Mouse (Mus musculus) liver, embryonic 11.5 days (tissue): Measurements from ENCODE around the gene H1f0. TPM values are rescaled to one million over a fixed set of nuclear protein-coding genes. Genes with fewer than 3 reads are reported as not detected.
"Not testable (repeated sequence)": the region's sequence is repeated elsewhere in the genome, so short reads cannot be mapped to it uniquely, and the experiment has no call there.

Experiments
- ATAC-seq: fragments of 200-750 bp; cut with Nextera tagmentation; replicated peaks from 2 replicates; pipeline ENCODE4 v1.8.0; 2017; ENCODE audit warnings: moderate number of reproducible peaks, mild to moderate bottlenecking, moderate TSS enrichment, moderate library complexity; ENCODE audit not compliant: low FRiP score
- DNase-seq: peaks from one replicate; pipeline ENCODE4 v3.0.0-alpha.2; 2017; ENCODE audit warnings: low spot score
- H3K27ac ChIP-seq: fragments of 300-500 bp; sonication (generic); 2 replicates; pipeline ENCODE4 v1.5.1; 2014; ENCODE audit warnings: mild to moderate bottlenecking, low read depth, low read length, control low read depth
- H3K27me3 ChIP-seq: fragments of 300-500 bp; sonication (generic); replicated peaks from 2 replicates; pipeline ENCODE4 v1.6.1; 2014; ENCODE audit warnings: low read length, mixed read lengths; ENCODE audit not compliant: control insufficient read depth, insufficient read depth
- H3K36me3 ChIP-seq: fragments of 300-500 bp; sonication (generic); 2 replicates; pipeline ENCODE4 v1.6.1; 2014; ENCODE audit warnings: mild to moderate bottlenecking, low read length, moderate library complexity, mixed read lengths; ENCODE audit not compliant: control insufficient read depth, insufficient read depth
- H3K4me1 ChIP-seq: fragments of 300-500 bp; sonication (generic); replicated peaks from 2 replicates; pipeline ENCODE4 v1.6.1; 2014; ENCODE audit warnings: low read length, mixed read lengths; ENCODE audit not compliant: control insufficient read depth, insufficient read depth
- H3K4me2 ChIP-seq: fragments of 300-500 bp; sonication (generic); 2 replicates; pipeline ENCODE4 v1.6.1; 2014; ENCODE audit warnings: mild to moderate bottlenecking, control low read depth, moderate library complexity
- H3K4me3 ChIP-seq: fragments of 300-500 bp; sonication (generic); 2 replicates; pipeline ENCODE4 v1.5.1; 2014; ENCODE audit warnings: low read depth, low read length, control low read depth
- H3K9ac ChIP-seq: fragments of 300-500 bp; sonication (generic); 2 replicates; pipeline ENCODE4 v1.6.1; 2014; ENCODE audit warnings: low read depth, low read length, control low read depth
- H3K9me3 ChIP-seq: fragments of 300-500 bp; sonication (generic); 2 replicates; pipeline ENCODE4 v1.6.1; 2016; ENCODE audit warnings: low read length, inconsistent platforms, mixed read lengths; ENCODE audit not compliant: control insufficient read depth
- WGBS: fragments of 180-500 bp; shearing (Covaris S2); extraction: QIAGEN DNeasy Blood & Tissue Kit; methylation state at CpG from one replicate; pipeline ENCODE4 v1.1.7; 2014; 5-methylcytosine and 5-hydroxymethylcytosine counted together
- polyA plus RNA-seq: library from polyadenylated mRNA; unstranded; fragments of >200 nt; fragmentation: Nextera tagmentation; extraction: Ambion mirVana; gene quantifications from 2 replicates; pipeline ENCODE4 v1.2.1, GENCODE M21; 2014

The H1f0 gene
- polyA plus RNA-seq, 1 experiment from 2014 or later, result 124 TPM

- Histone ChIP-seq H3K27ac (no peak overlapping the region), H3K27me3 (no peaks in the 10 kb centered on the region), H3K9me3 (no peaks in the 10 kb centered on the region), H3K4me3 (no peak overlapping the region), H3K36me3 (peaks cover 31% of the 10 kb centered on the region), H3K4me2 (no peak overlapping the region), H3K4me1 (peaks cover 12% of the 10 kb centered on the region), H3K9ac (no peak overlapping the region)
- ATAC-seq (no peak), DNase-seq (no peak)
- WGBS, result 80% methylated on average over 7 of the region's 7 CpGs
These were observed 27.9 kb upstream of the H1f0 start for GRCm38 (mm10) chr15:79000357-79000791.

- Histone ChIP-seq H3K9ac (no peak overlapping the region; the same call in 1 of the 2 replicates), H3K4me2 (no peak overlapping the region), H3K4me1 (peaks cover 3% of the 10 kb centered on the region; the same call in 1 of the 2 replicates), H3K36me3 (peaks cover 33% of the 10 kb centered on the region), H3K27me3 (no peaks in the 10 kb centered on the region), H3K27ac (no peak overlapping the region), H3K9me3 (no peaks in the 10 kb centered on the region), H3K4me3 (no peak overlapping the region)
- 91% methylated on average over 5 of the region's 5 CpGs for WGBS
- ATAC-seq (no peak), DNase-seq (no peak)
These were observed 26.7 kb upstream of the H1f0 start for GRCm38 (mm10) chr15:79001559-79001958.

- Histone ChIP-seq H3K36me3 (peaks cover 32% of the 10 kb centered on the region), H3K4me1 (no peaks in the 10 kb centered on the region), H3K9ac (no peak overlapping the region; the same call in 1 of the 2 replicates), H3K9me3 (no peaks in the 10 kb centered on the region), H3K27me3 (no peaks in the 10 kb centered on the region), H3K27ac (no peak overlapping the region), H3K4me2 (no peak overlapping the region), H3K4me3 (no peak overlapping the region)
- 58% methylated on average over 19 of the region's 19 CpGs for WGBS
- ATAC-seq, result no peak
- DNase-seq, result no peak
These were observed 26.2 kb upstream of the H1f0 start for GRCm38 (mm10) chr15:79002036-79002435.

GRCm38 (mm10) chr15:79003079-79003478, 25.2 kb upstream of the H1f0 start:
- H3K9ac ChIP-seq, result no peak overlapping the region
- no peaks in the 10 kb centered on the region for H3K27me3 ChIP-seq
- H3K36me3 ChIP-seq, result peaks cover 32% of the 10 kb centered on the region
- no peak overlapping the region for H3K27ac ChIP-seq
- 83% methylated on average over 3 of the region's 3 CpGs for WGBS
- H3K4me3 ChIP-seq, result no peak overlapping the region
- H3K9me3 ChIP-seq, result no peaks in the 10 kb centered on the region
- ATAC-seq, result no peak
- H3K4me2 ChIP-seq, result no peak overlapping the region
- H3K4me1 ChIP-seq, result no peaks in the 10 kb centered on the region
- DNase-seq, result no peak

GRCm38 (mm10) chr15:79005581-79005980, 22.7 kb upstream of the H1f0 start:
- Histone ChIP-seq H3K27ac (no peak overlapping the region), H3K9me3 (no peaks in the 10 kb centered on the region), H3K36me3 (peaks cover 28% of the 10 kb centered on the region)

GRCm38 (mm10) chr15:79006638-79007037, 21.6 kb upstream of the H1f0 start:
- no peak for DNase-seq
- Histone ChIP-seq H3K4me3 (no peak overlapping the region), H3K4me2 (no peak overlapping the region), H3K4me1 (peaks cover 2% of the 10 kb centered on the region; the same call in 1 of the 2 replicates), H3K27me3 (no peaks in the 10 kb centered on the region), H3K9me3 (no peaks in the 10 kb centered on the region), H3K9ac (no peak overlapping the region), H3K36me3 (peaks cover 26% of the 10 kb centered on the region), H3K27ac (no peak overlapping the region)
- WGBS, result 68% methylated on average over 3 of the region's 3 CpGs
- ATAC-seq, result no peak

More at GRCm38 (mm10) chr15:79005581-79005980, 22.7 kb upstream of the H1f0 start:
- H3K9ac ChIP-seq, result no peak overlapping the region
- no peak for ATAC-seq
- H3K27me3 ChIP-seq, result no peaks in the 10 kb centered on the region
- H3K4me2 ChIP-seq, result no peak overlapping the region
- WGBS, result 89% methylated on average over 9 of the region's 9 CpGs
- DNase-seq, result no peak
- no peak overlapping the region for H3K4me3 ChIP-seq
- H3K4me1 ChIP-seq, result no peaks in the 10 kb centered on the region

- no peak overlapping the region for H3K4me2 ChIP-seq
- ATAC-seq (no peak), DNase-seq (no peak)
- H3K9me3 ChIP-seq, result no peaks in the 10 kb centered on the region
- WGBS, result 91% methylated on average over 5 of the region's 5 CpGs
- H3K27me3 ChIP-seq, result no peaks in the 10 kb centered on the region
- no peak overlapping the region for H3K27ac ChIP-seq
- H3K4me3 ChIP-seq, result no peak overlapping the region
- H3K4me1 ChIP-seq, result peaks cover 2% of the 10 kb centered on the region; the same call in 1 of the 2 replicates
- H3K9ac ChIP-seq, result no peak overlapping the region
- peaks cover 22% of the 10 kb centered on the region for H3K36me3 ChIP-seq
These were observed 21.2 kb upstream of the H1f0 start for GRCm38 (mm10) chr15:79007059-79007458.

GRCm38 (mm10) chr15:79007836-79008235, 20.4 kb upstream of the H1f0 start:
- not testable (repeated sequence) for H3K9ac ChIP-seq, ATAC-seq, H3K4me3 ChIP-seq, H3K9me3 ChIP-seq, H3K4me1 ChIP-seq, H3K27ac ChIP-seq, DNase-seq, H3K4me2 ChIP-seq, H3K27me3 ChIP-seq
- WGBS, result 81% methylated on average over 6 of the region's 6 CpGs
- H3K36me3 ChIP-seq, result peaks cover 21% of the 10 kb centered on the region

- ATAC-seq (no peak), DNase-seq (no peak)
- Histone ChIP-seq H3K27me3 (no peaks in the 10 kb centered on the region), H3K9ac (no peak overlapping the region), H3K4me2 (no peak overlapping the region), H3K4me3 (no peak overlapping the region), H3K4me1 (peaks cover 2% of the 10 kb centered on the region; the same call in 1 of the 2 replicates), H3K9me3 (no peaks in the 10 kb centered on the region), H3K27ac (no peak overlapping the region), H3K36me3 (peaks cover 6% of the 10 kb centered on the region)
- 76% methylated on average over 5 of the region's 5 CpGs for WGBS
These were observed 18.5 kb upstream of the H1f0 start for GRCm38 (mm10) chr15:79009734-79010133.
